Mouse (Mus musculus): ENCODE measurements around the gene Slc13a4.

DNA sequence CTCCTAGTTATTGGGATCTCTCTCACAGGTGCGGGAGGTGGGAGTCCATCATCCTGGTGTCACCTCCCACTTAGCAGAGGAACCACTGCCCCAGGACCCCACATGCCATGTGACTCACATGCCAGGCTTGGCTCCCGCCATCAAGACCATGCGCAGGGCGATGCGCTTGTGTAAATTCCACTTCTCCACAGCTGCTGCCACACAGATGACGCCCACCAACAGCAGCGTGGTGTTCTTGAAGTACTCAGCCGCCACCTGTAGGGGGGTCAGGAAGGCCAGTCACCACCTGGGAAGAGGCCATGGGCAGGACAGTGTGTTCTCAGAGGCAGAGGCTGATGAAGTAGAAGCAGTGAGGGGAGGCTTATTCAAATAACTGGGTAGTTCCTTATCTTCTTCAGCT lies 18.3 kb downstream of the Slc13a4 start:
- TF ChIP-seq CTCF (IDR thresholded peaks at IDR 0.05; ENCODE audit: low read depth) = 0 out of 2 replicates have a peak, but pooled peaks have one; percentile 17
- no peak for TF ChIP-seq EP300 (IDR thresholded peaks at IDR 0.05; ENCODE audit: low read depth)
